Mouse (Mus musculus) retina, embryonic 14.5 days (tissue): ENCODE measurements around the gene Cxcl17.
"Not testable (repeated sequence)": the region's sequence is repeated elsewhere in the genome, so short reads cannot be mapped to it uniquely, and the experiment has no call there.

ENCODE experiments used
- DNase-seq: peaks from one replicate; pipeline ENCODE4 v3.0.0-alpha.2; 2015; ENCODE audit warnings: low spot score

The Cxcl17 gene

DNA sequence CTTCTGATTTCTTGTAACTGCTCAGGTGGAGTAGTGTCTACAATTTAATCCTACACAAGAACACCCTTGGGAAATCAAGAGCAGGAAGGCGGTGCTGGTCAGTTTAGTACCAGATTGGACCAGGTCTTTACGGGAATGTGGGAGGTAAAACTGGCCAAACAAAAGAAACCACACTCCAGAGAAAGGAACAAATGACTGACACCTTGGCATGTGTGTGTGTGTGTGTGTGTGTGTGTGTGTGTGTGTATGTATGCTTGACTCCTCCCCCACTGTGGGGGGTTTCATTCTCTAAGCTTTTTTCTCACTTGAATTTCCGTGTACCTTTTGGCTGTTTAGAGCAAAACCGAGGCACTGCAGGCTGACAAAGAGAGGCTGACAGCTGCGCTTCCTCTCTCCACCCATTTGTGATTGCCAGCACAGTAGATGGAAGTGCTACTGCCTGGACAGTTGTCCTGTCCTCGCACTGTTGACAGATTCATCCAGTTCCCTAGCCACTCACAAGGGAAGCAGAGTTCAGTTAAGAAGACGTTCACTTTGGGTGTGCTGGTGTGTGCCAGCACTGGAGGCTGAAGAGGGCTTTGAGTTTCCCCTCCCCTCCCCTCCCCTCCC lies at the start of gene Cxcl17:
Cxcl17 (minus strand) TSS at position 54 of the 609 bp plus-strand sequence.
- no peak for DNase-seq

DNA sequence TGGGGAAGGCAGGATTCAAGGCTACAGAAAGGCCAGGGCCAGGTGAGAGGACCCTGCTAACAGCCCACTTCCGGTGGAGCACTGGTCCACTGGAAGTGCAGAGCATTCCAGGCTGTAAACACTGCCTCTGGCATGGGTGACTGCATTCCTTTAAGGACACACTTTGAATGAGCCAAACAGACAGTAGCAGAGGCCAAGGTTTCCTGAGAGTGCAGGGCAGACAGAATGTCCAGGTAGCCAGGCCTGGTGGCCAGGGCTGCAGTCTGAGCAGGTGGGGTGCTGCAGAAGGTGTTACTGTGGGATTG lies 49.3 kb upstream of the Cxcl17 start:
- not testable (repeated sequence) for DNase-seq

- DNase-seq: not testable (repeated sequence)
Observed at GRCm38 (mm10) chr7:25461336-25462032, 48.8 kb upstream of the Cxcl17 start.

- DNase-seq: no peak
Observed at GRCm38 (mm10) chr7:25452103-25452502, 39.4 kb upstream of the Cxcl17 start.

GRCm38 (mm10) chr7:25449913-25450890 lies 37.5 kb upstream of the Cxcl17 start:
- DNase-seq: no peak

- no peak for DNase-seq
Observed at GRCm38 (mm10) chr7:25440816-25441153, 28.1 kb upstream of the Cxcl17 start.

DNA sequence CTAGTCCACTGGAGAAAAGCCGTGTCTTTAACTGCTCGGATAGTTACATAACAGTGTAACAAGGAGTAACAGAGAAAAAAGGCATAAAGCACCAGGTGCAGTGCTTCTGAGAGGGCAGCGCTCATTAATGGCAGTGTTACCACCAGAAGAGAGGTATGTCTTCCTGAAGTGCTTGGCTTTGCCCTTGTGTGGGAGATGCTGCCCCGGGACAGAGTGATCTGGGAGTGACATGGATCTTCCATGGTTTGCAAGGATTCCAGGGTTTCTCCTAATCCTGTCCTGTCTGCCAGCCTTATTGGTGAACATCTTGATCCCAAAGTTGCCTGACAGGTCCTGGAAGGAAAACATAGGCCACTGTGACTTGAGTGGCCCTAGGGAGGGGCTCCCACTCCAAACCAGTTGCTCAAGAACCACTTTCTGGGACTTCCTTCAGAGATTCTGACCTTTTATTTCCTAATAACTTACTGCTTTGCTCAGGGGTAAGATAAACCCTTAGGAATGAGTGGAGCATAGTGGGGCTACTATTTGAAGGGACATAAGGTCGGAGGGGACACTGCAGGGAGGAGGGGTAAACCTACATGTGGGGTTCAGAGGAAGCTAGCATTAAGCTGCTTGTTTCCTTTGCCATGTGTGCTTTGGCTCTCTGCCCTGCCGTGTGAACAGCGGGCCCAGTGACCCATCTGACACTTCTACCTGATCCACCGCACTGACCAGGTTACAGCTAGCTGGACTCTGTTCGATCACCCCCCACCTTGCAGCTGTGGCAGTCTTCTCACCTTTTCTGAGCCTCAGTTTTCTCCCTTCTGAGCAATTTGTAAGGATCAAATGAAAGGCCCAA lies 27.5 kb upstream of the Cxcl17 start:
- no peak for DNase-seq

DNA sequence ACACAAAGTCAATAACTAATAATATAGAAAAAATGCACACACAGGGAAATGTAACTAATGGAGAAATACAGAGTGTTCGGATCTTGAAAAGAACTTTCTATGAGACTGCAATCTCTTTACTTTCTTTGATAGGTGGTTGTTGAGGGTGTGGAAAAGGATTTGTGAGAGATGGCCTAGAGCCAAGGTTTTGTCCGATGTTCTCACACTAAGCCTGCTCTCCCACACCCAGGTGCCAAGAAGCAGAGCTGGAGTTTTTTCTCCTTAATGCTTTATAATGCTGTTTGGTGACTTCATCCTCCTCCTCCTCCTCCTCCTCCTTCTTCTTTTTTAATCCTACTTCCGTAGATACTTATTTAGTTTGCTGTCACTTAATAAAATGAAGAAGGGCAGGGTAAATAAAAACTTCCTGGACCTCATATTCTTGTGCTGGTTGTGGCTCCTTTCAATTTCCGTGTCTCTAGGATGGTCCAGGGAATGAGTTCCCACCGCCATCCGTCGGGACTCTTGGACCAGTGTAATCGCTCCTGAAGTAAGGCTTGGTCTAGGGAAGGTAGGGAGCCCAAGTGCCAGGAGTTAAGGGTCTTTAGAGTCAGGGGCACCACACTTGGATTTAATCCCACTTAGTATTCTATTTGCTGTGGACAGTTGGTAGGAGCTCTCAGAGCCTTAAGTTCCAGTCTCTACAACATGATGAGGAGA lies 26.6 kb upstream of the Cxcl17 start:
- DNase-seq: no peak

- no peak for DNase-seq
Observed at GRCm38 (mm10) chr7:25436704-25437103, 24.0 kb upstream of the Cxcl17 start.

- no peak for DNase-seq
Observed at GRCm38 (mm10) chr7:25436226-25436625, 23.5 kb upstream of the Cxcl17 start.

DNA sequence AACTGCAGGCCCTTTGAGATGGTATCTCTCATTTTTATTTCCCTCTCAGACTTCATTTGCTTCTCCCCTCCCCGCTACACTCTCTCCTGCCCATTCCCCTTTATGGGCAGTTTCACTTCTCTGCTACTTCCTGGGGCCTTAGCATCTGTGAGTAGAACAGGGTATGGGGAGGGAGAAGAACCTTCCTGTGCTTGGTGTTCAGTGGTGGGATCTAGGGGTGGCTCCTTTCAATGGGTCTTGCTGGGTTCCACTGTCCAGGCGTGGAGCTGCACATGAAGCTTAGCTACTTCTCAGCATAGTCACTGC lies 22.8 kb upstream of the Cxcl17 start:
- DNase-seq: no peak

GRCm38 (mm10) chr7:25434654-25435545 lies 22.2 kb upstream of the Cxcl17 start:
- peak; percentile 10 for DNase-seq

- DNase-seq: no peak
Observed at GRCm38 (mm10) chr7:25433781-25434560, 21.3 kb upstream of the Cxcl17 start.

- peak; percentile 20 for DNase-seq
Observed at GRCm38 (mm10) chr7:25433007-25433541, 20.4 kb upstream of the Cxcl17 start.

GRCm38 (mm10) chr7:25432381-25432780 lies 19.7 kb upstream of the Cxcl17 start:
- DNase-seq: no peak

DNA sequence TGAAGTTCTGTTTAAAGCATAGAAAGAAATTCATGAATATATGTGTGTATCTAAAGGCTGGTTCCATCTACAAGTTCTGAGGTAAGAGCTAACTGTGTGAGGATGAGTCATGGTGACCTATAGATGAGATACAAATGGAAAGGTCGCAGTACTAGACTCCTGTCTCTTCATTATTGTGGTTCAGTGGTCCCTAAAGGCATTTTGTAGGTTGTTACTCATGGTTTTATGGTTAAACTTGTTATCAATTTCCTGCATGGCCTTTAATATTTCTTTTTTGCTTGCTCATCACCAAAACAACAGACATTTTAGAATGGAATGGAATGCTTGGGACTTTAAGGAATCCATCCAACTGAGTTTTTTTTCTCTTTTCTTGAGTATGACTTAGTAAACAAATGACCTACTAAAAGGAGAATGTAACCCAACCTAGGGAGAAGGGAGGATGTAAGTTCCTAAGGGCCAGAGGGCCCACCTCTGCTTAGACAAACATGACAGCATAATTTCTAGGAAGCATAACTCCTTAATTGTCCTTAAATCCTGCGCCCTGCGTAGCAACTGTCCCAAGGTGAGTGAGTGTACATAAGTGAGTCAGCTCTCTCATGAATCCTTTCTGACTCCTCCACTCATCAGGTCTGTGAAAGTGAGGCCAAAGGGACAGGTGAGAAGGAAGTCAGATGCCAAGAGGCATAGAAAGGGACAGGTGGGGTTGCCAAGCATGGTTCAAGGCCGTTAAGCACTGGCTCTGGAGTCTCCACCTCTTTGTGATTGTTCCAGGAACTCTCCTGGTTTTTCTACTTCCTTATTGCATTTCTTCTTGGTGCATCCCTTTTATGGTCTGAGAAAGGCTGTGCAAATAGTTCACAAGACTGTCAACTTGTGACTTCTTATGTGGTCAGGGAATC lies 17.4 kb upstream of the Cxcl17 start:
- DNase-seq: no peak

- no peak for DNase-seq
Observed at GRCm38 (mm10) chr7:25428321-25428720, 15.6 kb upstream of the Cxcl17 start.

- no peak for DNase-seq
Observed at GRCm38 (mm10) chr7:25427144-25427543, 14.5 kb upstream of the Cxcl17 start.
